In genomic region chr5:23418797-23419595, GRCm38 (mm10) we compare ENCODE assay signal across 7 mouse cellular contexts. TPM values are rescaled to one million over a fixed set of nuclear protein-coding genes. Genes with fewer than 3 reads are reported as not detected.
DNase-seq lines count a peak whose midpoint lies in the region; ATAC-seq and TF ChIP-seq lines count a peak whose summit lies in the region.

No protein-coding gene starts in this region.

- H3K27me3 ChIP-seq in thymus, adult 2 months (ENCODE audit: control insufficient read depth, insufficient read depth, low read length), result no peaks in the 10 kb centered on the region
- H3K27me3 ChIP-seq in erythroblast, embryonic 14.5 days (ENCODE audit: control insufficient read depth), result no peaks in the 10 kb centered on the region
- H3K27me3 ChIP-seq in limb, embryonic 10.5 days (ENCODE audit: low read depth, poor library complexity, severe bottlenecking), result no peaks in the 10 kb centered on the region
- no peaks in the 10 kb centered on the region for H3K27me3 ChIP-seq in neural tube, embryonic 15.5 days (replicated peaks)

- 20% methylated on average over 18 of the region's 18 CpGs for WGBS in thymus, adult 2 months
- 4% methylated on average over 18 of the region's 18 CpGs for WGBS in limb, embryonic 10.5 days
- WGBS in neural tube, embryonic 15.5 days, result 4% methylated on average over 18 of the region's 18 CpGs

- TF ChIP-seq CTCF in thymus, adult 2 months (IDR thresholded peaks at IDR 0.05; ENCODE audit: borderline replicate concordance, control insufficient read depth, extremely low read depth, insufficient read depth, low read length, poor library complexity), result no peak

- TF ChIP-seq POLR2A in thymus, adult 2 months (IDR thresholded peaks at IDR 0.05; ENCODE audit: control insufficient read depth, extremely low read depth, insufficient read depth, low read length, poor library complexity), result no peak

- peaks cover 5% of the 10 kb centered on the region; the same call in 1 of the 2 replicates for H3K4me1 ChIP-seq in thymus, adult 2 months (replicated peaks; ENCODE audit: control insufficient read depth, insufficient read depth, low read length)
- H3K4me1 ChIP-seq in erythroblast, embryonic 14.5 days (ENCODE audit: control insufficient read depth), result peaks cover 57% of the 10 kb centered on the region
- H3K4me1 ChIP-seq in limb, embryonic 10.5 days, result peaks cover 56% of the 10 kb centered on the region
- H3K4me1 ChIP-seq in neural tube, embryonic 15.5 days, result peaks cover 67% of the 10 kb centered on the region

- peak overlapping the region; percentile 76 for H3K4me2 ChIP-seq in neural tube, embryonic 15.5 days

- peak overlapping the region; percentile 74 for H3K9ac ChIP-seq in neural tube, embryonic 15.5 days (replicated peaks)

- H3K27ac ChIP-seq in thymus, adult 2 months (ENCODE audit: control insufficient read depth, insufficient read depth, low read length), result peak overlapping the region; percentile 98
- H3K27ac ChIP-seq in limb, embryonic 10.5 days, result peak overlapping the region; percentile 85; the same call in 1 of the 2 replicates
- peak overlapping the region; percentile 97 for H3K27ac ChIP-seq in neural tube, embryonic 15.5 days (replicated peaks)

- peak; percentile 3 for ATAC-seq in neural tube, embryonic 15.5 days (ENCODE audit: low FRiP score)

- no peaks in the 10 kb centered on the region for H3K9me3 ChIP-seq in erythroblast, embryonic 14.5 days (ENCODE audit: control insufficient read depth, low read length)
- no peaks in the 10 kb centered on the region for H3K9me3 ChIP-seq in limb, embryonic 10.5 days (replicated peaks)
- H3K9me3 ChIP-seq in neural tube, embryonic 15.5 days (replicated peaks), result no peaks in the 10 kb centered on the region

- DNase-seq in thymus, adult 2 months, result no peak
- no peak for DNase-seq in thymus, postnatal 10 days (ENCODE audit: low spot score in 2 of 2)
- DNase-seq in limb, embryonic 10.5 days (ENCODE audit: low spot score), result no peak
- no peak for DNase-seq in right cerebral cortex, adult 18-20 months
- DNase-seq in ovary, postnatal 10 days (ENCODE audit: low spot score), result no peak

- peak overlapping the region; percentile 98; the same call in 1 of the 2 replicates for H3K4me3 ChIP-seq in thymus, adult 2 months (ENCODE audit: control insufficient read depth, insufficient read depth, low read length)
- peak overlapping the region; percentile 83 for H3K4me3 ChIP-seq in erythroblast, embryonic 14.5 days (replicated peaks)
- peak overlapping the region; percentile 60 for H3K4me3 ChIP-seq in limb, embryonic 10.5 days
- peak overlapping the region; percentile 56 for H3K4me3 ChIP-seq in neural tube, embryonic 15.5 days (replicated peaks)

- H3K36me3 ChIP-seq in thymus, adult 2 months (ENCODE audit: control insufficient read depth, insufficient read depth, low read length), result peaks cover 16% of the 10 kb centered on the region
- H3K36me3 ChIP-seq in erythroblast, embryonic 14.5 days (ENCODE audit: control insufficient read depth), result peaks cover 55% of the 10 kb centered on the region
- peaks cover 21% of the 10 kb centered on the region for H3K36me3 ChIP-seq in limb, embryonic 10.5 days
- H3K36me3 ChIP-seq in neural tube, embryonic 15.5 days, result peaks cover 8% of the 10 kb centered on the region

RNA-seq across cellular contexts. Expression of gene Kmt2e, which starts 15.2 kb away (rescaled TPM):
- 37.0 and 40.7 TPM in 2 replicates for polyA plus RNA-seq in thymus, adult 2 months (2012; rRNA removed)
- 0.73 and 1.4 TPM in 2 replicates for polyA plus RNA-seq in erythroblast, embryonic 14.5 days (2012)
- 70.0 and 95.4 TPM in 2 replicates for polyA plus RNA-seq in limb, embryonic 10.5 days (2016; fragmentation: Nextera tagmentation; extraction: Ambion mirVana)
- polyA plus RNA-seq in neural tube, embryonic 15.5 days (2015; fragmentation: Nextera tagmentation; extraction: Ambion mirVana), result 137 and 147 TPM in 2 replicates

Comparison
In these comparisons a context has a peak if more than half of its experiments do, and no peak if none do; other contexts are left out.
1. RNA of gene Kmt2e, which starts 15.2 kb away (polyA plus RNA-seq): 137 to 147 TPM in neural tube, embryonic 15.5 days, 70.0 to 95.4 TPM in limb, embryonic 10.5 days and 37.0 to 40.7 TPM in thymus, adult 2 months; 0.73 to 1.4 TPM in erythroblast, embryonic 14.5 days; every median in the first group is over 10 times any median in the second.
2. Peak in every context shown above with its lines, with median percentiles within 50 percentile points of each other: H3K27ac ChIP-seq and H3K4me3 ChIP-seq.